Mouse (Mus musculus) liver, embryonic 12.5 days (tissue): ENCODE measurements around the gene Fkbp11. TPM values are rescaled to one million over a fixed set of nuclear protein-coding genes. Genes with fewer than 3 reads are reported as not detected.

Source experiments
- polyA plus RNA-seq: library from polyadenylated mRNA; unstranded; fragments of >200 nt; fragmentation: Nextera tagmentation; extraction: Ambion mirVana; gene quantifications from 2 replicates; pipeline ENCODE4 v1.2.1, GENCODE M21; 2016

The Fkbp11 gene
- polyA plus RNA-seq, 1 experiment from 2014 or later, result 90.2 TPM

Other genes with a start within 250 kb of the Fkbp11 start
- gene Lalba, start 245.5 kb downstream of the Fkbp11 start, polyA plus RNA-seq, result not detected in 2 replicates
- not detected in 2 replicates for gene Olfr279, start 235.8 kb downstream of the Fkbp11 start, polyA plus RNA-seq
- gene Kansl2, start 193.9 kb downstream of the Fkbp11 start, polyA plus RNA-seq, result 78.4 and 78.5 TPM in 2 replicates
- 34.4 and 35.5 TPM in 2 replicates for gene Ccnt1, start 157.3 kb downstream of the Fkbp11 start, polyA plus RNA-seq
- not detected in 2 replicates for gene 4930415O20Rik, start 157.2 kb downstream of the Fkbp11 start, polyA plus RNA-seq
- gene Adcy6, start 118.1 kb downstream of the Fkbp11 start, polyA plus RNA-seq, result 9.7 and 10.2 TPM in 2 replicates
- gene Cacnb3, start 97.4 kb downstream of the Fkbp11 start, polyA plus RNA-seq, result 3.8 and 4.9 TPM in 2 replicates
- gene Ddx23, start 65.3 kb downstream of the Fkbp11 start, polyA plus RNA-seq, result 15.9 and 16.2 TPM in 2 replicates
- gene Rnd1, start 50.7 kb downstream of the Fkbp11 start, polyA plus RNA-seq, result 0.30 and 0.50 TPM in 2 replicates
- gene Ccdc65, start 20.0 kb downstream of the Fkbp11 start, polyA plus RNA-seq, result 0.06 TPM in 1 of 2 replicates, not detected in the other
- 22.4 TPM in 2 replicates for gene Arf3, start 35.0 kb upstream of the Fkbp11 start, polyA plus RNA-seq
- not detected in 2 replicates for gene Wnt10b, start 50.0 kb upstream of the Fkbp11 start, polyA plus RNA-seq
- not detected in 2 replicates for gene Wnt1, start 61.7 kb upstream of the Fkbp11 start, polyA plus RNA-seq
- gene Ddn, start 81.3 kb upstream of the Fkbp11 start, polyA plus RNA-seq, result not detected in 2 replicates
- 114 TPM in 2 replicates for gene Prkag1, start 103.3 kb upstream of the Fkbp11 start, polyA plus RNA-seq
- gene Kmt2d, start 143.0 kb upstream of the Fkbp11 start, polyA plus RNA-seq, result 7.0 TPM in 2 replicates
- gene Rhebl1, start 166.3 kb upstream of the Fkbp11 start, polyA plus RNA-seq, result 4.9 TPM in 2 replicates
- 0.25 and 0.32 TPM in 2 replicates for gene Dhh, start 170.3 kb upstream of the Fkbp11 start, polyA plus RNA-seq
- 4.4 and 4.6 TPM in 2 replicates for gene Lmbr1l, start 190.0 kb upstream of the Fkbp11 start, polyA plus RNA-seq
- gene Tuba1b, start 206.4 kb upstream of the Fkbp11 start, polyA plus RNA-seq, result 1,333 and 1,388 TPM in 2 replicates
- not detected in 2 replicates for gene Gm49450, start 225.4 kb upstream of the Fkbp11 start, polyA plus RNA-seq
- 180 and 181 TPM in 2 replicates for gene Tuba1a, start 225.5 kb upstream of the Fkbp11 start, polyA plus RNA-seq